Mouse (Mus musculus) cerebellum, postnatal 36 days (tissue): ENCODE results near the gene Mtr.

Source experiments
- DNase-seq, 2 experiments: peaks; one replicate each; pipeline ENCODE4 v3.0.0; 2021 to 2022; ENCODE audit warnings: mixed read lengths in 2 of 2

Gene Mtr

DNA sequence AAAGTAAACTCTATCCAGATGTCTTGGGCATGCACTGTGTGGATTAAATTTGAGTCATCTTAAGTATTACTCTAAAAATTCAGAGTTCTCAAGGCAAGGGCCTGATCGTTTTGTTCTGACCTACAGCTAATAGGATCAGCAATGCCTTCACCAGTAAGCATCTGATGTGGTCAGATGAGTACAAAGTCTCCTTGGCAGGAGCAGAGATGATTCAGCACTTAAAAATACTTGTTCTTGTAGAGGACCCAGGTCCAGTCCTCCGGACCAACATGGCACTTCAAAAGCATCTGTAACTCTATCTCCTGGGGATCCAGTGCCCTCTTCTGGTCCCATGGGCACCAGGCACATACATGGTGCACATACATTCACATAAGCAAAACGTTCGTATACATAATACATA, 25.8 kb downstream of the Mtr start:
- DNase-seq: no peak

DNA sequence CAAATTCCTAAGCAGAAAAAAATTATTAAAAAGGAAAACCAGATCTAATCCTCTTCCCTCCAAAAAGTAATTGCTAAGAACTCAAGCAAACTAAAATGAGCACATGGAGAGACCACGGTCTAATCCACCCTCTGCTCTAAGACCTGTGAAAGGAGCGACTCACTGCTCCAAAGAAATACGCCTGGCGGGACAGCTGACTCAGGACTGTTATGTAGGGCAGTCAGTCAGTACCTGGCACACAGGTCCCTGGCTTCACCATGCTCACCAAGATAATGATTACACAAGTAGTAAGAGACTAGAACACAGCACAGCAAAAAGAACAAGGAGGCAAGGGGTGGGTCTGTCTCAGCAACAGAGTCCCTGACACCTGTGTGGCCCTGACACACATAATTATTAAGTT, 29.7 kb downstream of the Mtr start:
- DNase-seq: no peak

GRCm38 (mm10) chr13:12227606-12228005, 30.3 kb downstream of the Mtr start:
- DNase-seq: no peak

- no peak for DNase-seq
Measured at GRCm38 (mm10) chr13:12218603-12219002, 39.3 kb downstream of the Mtr start.

- no peak for DNase-seq
Measured at GRCm38 (mm10) chr13:12214922-12215321, 43.0 kb downstream of the Mtr start.

DNA sequence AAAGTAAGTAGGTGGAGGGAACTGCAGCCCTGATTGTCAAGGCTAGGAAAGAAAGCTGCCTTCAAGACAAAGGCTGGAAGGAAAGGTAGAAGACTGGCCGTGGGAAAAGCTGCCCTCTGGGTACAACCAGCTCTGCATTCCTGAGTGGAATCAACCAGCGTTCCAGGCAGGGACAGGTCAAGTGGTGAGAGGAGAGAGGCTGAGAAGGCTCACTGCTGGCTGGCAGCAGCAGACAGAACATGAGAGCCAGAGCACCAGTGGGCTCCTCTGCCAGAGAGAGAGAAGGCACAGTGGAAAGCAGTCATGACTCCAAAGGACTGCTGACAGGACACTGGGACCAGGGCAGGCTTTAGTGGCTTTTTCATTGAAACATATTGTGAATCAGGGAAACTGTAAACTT, 46.9 kb downstream of the Mtr start:
- DNase-seq: no peak

DNA sequence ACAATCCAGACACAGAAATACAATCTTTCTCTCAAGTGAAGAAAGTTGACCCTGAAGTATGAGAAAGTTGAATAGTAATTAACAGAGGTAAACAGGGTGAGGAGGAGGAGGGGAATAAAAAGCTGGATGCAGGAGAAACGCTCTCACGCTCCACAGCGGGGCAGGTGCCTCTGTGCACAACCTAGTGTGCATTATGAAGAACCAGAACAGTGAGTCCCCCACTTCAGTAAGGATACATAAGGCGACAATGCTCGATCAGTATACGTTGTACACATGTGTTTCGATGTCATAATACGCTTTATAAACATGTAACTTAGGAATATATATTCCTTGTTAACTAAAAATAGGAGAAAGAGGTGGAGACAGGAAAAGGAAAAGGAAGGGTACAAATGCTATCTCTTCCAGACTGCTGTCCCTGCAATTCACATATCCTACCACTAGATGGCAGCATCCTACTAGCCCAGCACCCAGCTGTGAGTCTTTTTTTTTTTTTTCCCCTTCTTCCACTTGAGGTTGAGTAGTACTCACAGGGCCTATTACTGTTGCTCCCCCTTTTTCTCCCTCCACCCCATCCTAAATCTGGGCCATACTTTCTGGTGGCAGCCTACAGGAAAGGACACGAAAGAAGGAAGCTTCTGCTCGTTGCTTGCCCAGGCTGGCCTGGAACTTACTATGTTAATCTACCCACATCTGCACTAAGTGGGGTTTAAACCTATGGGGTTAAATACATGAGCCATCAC, 47.7 kb downstream of the Mtr start:
- peak; percentile 11 to 24 for DNase-seq

DNA sequence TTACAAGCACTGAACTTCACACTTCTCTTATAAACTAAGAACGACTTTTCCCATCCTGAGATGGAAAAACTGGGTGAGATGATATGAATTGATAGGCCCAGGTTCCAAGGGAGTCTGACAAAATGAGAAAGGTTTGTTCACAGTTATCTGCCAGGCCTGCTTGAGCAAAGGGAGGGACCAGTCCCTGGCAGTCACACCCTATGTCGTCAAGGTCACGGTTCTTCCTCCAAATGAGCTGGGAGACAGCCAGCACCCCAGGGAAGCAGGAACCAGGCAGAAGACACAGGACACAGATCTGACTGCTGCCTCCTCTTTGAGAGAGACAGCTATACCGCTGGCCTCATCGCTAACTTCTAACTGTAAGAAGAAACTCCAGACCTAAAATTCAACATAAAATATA, 57.5 kb downstream of the Mtr start:
- DNase-seq: peak in 1 of 2 experiments; percentile 26

DNA sequence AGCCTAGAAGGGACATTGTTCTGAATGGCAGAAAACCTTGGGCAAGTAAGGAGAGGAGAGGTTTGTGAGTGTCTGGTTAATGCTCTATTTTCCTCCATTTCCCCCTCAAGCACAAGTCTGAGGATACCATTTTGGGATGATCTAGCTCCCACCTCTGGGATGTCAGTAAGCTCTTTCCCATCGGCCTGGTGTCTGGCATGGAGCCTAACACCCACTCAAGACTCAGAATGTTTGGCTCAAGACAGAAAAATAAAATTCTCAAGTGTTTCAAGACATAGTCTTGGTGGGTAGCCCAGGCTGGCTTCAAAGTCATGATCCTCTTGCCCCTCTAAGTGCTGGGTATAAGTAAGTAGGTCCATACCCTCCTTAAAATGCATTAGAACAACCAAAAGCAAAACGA, 59.4 kb downstream of the Mtr start:
- DNase-seq: no peak

DNA sequence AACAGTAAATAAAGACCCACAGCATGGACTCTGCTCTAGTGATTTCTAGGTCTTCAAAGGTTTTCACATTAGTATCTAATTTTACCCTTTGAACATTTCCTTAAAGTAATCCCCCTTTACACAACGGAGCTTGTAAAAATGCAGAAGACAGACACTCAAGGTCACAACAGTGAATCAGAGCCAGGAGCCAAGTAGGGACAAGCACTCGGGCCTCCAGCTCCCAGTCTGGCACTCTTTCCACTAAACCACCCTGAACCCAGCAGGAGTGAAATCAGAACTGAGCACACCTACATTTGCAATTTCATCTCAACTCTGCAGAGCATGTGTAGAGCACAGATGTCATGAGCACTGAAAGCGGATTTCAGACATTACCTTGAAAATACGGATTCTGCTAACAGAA, 61.1 kb downstream of the Mtr start:
- DNase-seq: no peak

DNA sequence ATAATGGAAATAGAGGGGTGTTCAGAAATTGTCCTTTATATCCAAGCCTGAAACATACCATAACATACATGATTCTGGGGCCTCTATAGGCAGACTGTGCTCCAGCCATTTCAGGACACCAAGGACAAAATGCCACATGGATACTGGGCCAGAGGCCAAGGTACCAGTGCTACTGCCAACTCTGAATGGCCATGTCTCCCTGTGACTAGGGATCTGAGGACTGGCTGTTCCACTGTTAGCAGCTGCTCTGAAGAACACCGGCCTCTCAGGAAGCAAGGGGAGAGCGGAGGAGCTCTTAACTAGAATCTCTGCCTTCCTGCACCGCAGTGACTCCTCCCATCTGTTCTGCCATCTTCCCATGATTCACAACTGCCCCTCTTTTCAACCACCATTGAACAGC, 61.9 kb downstream of the Mtr start:
- peak; percentile 82 to 84 for DNase-seq

DNA sequence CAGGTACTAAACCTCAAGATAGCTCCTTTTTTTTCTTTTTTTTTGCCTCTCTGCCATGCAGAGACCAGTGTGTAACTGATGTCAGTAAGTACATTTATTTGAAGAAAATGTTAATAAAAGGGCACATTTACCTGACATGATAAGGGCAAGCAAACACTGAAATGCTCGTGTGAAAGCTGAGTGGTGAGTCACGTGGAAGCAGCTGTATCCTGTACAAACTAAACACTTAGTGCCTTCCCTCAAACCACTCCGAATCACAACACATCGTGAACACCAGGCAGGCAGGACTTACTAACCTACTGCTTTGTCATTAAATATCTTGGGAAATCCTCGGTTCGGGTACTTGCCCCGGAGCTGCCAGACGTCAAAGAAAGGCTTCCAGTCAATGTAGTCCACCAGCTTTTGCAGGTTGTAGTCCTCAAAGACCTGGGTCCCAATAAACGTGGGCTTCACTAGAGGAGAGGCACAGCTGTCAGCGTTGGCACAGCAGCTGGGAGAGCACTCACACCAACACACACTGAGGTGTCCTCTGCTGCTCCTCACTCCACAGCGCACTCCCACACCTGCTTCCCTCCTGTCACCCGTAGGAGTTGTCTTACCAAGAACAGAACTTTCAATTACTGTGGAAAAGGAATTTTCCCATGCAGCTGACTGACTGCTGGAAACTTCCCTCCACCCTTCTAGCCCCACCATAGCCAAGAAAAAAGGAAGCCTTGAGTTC, 62.8 kb downstream of the Mtr start:
- DNase-seq: no peak

DNA sequence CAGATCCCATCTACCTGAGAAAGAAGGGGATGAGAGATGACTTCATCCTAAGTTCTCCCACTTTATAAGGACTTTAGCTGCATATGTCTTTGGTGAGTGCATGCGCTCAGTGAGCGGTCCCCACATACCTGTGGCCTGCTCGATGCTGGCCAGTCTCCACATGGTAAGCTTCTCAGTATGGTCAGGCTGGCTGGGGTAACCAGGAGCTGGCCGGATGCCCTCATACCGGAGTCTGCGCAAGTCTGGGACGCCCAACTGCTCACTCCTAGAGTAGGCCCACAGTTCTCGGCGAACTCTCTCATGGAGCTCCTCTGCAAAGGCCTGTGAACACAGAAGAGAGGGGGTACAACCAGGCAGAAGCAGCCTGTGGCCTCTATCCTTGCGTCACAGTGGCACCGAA, 68.7 kb downstream of the Mtr start:
- DNase-seq: peak; percentile 49 to 57

DNA sequence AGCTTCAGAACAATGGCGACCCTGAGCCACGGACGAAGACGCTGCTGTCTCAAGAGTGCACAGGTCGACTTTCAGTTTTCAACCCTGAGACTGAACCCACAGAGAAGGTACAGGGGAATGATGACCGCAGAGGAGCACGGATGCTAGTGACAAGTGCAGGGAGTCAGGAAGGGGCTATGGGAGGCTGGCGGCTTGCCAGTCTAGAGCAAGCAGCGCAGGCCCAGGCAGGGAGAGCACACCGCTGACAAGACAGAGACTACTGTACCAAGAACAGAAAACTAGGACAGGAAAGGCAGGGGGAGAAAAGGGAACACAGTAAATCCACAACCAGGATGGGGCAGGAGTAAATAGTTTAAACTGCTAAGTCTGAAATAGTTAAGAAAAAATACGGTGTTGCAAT, 69.1 kb downstream of the Mtr start:
- DNase-seq: peak; percentile 27 to 42

DNA sequence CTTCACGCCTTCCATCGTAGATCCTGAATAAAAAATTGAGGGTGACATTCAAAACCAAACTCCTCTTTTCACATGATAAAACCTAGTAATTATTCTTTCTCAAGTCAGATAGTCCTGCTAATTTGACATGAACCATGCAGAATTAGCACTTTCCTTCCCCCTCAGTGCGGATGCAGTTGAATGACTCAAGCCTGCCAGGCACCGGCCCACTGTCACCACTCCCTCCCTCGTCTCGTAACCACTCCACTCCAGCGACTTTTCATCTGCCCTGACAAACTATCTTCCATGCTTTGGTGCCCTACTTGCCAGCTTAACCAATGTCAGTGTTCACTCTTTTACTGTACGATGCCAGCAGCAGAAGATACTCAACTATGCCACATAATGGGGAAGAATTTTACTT, 78.4 kb downstream of the Mtr start:
- DNase-seq: no peak

DNA sequence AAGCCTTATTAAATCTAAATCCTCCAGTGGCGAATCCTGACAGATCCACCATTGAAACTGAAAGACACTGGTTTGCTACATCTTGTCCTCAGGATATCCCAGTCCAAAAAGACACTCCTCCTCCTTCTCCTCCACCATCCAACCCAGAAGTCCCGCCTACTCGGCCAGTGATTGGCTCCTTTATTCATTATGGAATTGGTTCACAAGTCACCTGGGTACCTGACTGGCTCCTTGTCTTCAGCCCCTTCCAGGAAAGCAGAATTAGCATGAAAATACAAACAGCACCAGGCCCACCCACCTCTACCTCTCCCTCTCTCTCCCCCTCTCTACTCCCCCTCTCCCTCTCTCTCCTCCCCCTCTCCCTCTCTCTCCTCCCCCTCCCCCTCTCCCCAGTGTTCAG, 81.2 kb downstream of the Mtr start:
- no peak for DNase-seq

DNA sequence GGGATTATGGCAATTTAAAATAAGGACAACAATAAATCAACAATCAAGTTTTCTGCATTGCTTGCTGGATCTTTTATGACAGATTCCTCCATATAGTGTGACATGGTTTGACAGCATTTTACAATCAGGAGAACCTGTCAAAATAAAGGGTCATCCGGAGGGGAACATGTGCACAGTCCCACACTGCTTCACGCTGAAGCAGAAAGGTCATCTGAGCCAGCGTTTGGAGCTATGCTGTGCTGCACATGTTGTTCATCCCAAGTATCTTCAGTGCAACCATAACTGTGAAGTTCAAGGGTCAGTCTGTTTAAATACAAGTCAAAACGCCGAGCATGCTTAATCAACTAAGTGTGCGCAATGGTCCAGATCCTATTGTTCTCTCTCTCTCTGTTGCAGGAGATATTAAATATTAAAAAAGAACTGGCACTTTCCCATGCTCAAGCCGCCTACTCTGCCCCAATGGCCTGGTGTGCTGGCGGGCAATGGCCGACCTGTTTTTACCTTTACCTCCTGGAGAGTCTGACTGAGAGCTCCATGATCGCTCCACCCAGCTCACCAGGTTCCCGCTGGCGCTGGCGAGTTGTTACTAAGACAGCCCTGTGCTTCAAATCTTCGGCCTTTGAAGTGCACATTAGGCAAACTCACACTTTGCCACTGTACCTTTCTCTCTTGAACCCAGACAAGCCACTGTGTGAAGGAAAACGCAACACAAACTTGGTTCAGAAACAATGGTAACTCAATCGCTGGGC, 81.8 kb downstream of the Mtr start:
- no peak for DNase-seq

GRCm38 (mm10) chr13:12167276-12167675, 90.6 kb downstream of the Mtr start:
- DNase-seq: no peak

DNA sequence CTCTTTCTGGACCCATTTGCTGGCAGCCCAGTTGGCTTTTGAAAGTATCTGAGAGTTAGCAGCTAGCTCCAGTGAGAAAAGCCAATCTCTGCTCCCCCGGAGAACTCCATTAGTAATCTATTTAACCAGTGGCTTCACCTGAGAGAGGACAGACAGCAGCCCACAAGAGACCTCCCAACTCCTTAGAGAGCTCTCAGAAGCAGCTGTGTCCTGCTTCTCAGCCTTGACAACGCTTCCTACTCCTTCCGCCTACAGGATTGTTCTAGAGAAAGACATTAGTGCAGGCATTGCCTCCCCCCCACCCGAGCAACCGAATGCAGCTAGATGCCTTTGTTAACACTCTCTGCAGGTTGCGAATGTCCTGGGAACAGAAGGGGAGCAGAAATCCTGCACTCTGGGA, 91.5 kb downstream of the Mtr start:
- no peak for DNase-seq

DNA sequence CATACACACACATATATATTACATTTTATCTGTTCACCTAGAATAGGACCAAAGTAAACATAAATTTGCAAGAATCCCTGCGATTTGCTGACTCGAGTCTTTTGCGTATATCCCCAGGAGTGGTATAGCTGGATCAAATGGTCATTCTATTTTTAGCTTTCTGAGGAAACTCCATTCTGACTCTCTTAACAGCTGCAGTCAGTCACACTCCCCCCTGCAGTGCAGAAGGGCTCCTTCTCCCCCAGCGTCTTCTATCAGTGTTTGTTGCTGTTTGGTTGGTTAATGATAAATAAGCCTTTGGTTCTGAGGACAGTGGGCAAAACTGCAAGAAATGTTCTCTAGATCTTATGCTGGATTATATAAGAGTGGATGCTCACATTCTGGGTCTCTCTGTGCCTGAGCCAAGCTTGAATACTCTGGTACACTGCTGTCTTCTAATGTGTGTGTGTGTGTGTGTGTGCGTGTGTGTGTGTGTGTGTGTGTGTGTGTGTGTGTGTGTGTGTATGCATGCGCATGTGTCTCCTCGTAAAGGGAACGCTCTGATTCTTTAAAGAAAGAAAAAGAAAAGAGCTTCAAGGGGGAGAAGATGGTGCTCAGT, 92.4 kb downstream of the Mtr start:
- DNase-seq: no peak

DNA sequence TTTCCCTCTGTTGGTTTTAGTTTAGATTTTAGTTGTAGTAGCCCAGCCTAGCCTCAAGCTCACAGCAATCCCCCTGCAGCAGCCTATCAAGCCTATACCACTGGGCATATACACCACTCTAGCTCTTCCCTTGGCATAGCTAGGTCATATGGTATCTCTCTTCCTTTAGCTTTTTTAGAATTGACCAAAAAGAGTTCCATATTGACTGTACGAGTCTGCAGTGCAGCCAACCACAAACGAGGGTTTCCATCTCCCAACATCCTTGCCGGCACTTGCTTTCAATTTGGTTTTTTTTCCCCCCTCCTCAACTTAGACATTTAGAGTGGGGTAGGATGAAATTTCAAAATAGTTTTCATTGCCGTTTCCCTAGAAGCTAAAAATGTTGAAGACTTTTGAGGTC, 95.5 kb downstream of the Mtr start:
- DNase-seq: no peak

DNA sequence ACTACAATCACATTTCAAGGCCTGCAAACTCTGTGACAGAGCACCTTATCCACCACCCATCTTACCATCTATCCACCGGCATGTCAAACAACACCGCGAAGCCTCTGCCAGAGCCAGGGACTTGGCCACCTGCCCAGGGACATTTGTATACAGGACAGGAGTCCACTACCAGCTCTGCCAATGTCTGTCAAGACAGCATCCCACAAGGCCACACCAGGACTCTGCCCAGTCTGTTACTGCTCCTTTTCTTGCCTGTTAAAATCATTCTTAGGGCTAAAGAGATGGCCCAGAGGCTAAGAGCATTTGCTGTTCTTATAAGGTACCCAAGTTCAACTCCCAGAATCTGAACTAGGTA, 97.8 kb downstream of the Mtr start:
- peak; percentile 62 to 69 for DNase-seq

- no peak for DNase-seq
Measured at GRCm38 (mm10) chr13:12159288-12160120, 98.4 kb downstream of the Mtr start.
